In the genomic region with DNA sequence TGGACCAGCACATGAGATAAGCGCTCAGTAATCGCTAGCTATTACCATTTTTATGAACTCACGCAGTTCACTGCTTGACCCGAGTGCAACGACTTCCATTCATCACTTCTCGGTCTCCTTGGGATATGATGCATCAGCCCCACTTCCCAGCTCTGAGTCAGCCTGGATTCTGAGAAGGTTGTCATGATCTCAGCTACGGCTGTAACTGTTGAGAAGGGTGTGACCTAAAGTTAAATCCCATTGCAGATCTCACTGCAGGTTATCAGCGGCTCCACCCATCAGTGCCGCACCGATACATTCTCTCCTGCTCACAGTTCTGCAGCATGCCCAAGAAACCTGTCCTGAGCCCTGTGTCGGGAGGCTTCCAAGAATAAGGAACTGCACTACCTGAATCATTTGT, we compare ENCODE assay signal across 40 mouse cellular contexts. TPM values are rescaled to one million over a fixed set of nuclear protein-coding genes. Genes with fewer than 3 reads are reported as not detected.
A peak's percentile ranks its signal among the peaks of the same experiment; 100 is the strongest.
DNase-seq lines count a peak whose midpoint lies in the region; ATAC-seq and TF ChIP-seq lines count a peak whose summit lies in the region.
"Had no signal": no experiment of that assay in that cellular context is flagged by ENCODE, and none has a peak within 500 bp of the region (broad histone marks: within the 10 kb centered on the region; RNA-seq: fewer than 3 reads in every experiment).

No protein-coding gene starts in this region.

- H3K27me3 ChIP-seq in stomach, postnatal 0 days (ENCODE audit: control insufficient read depth, insufficient read depth, low read length), result no peaks in the 10 kb centered on the region
- H3K27me3 ChIP-seq: embryonic facial prominence, embryonic 13.5 days; heart, embryonic 12.5 days; kidney, embryonic 15.5 days; midbrain, embryonic 15.5 days; neural tube, embryonic 15.5 days had no signal

- no peaks in the 10 kb centered on the region for H3K4me1 ChIP-seq in stomach, postnatal 0 days (replicated peaks; ENCODE audit: control insufficient read depth, insufficient read depth)
- H3K4me1 ChIP-seq: midbrain, embryonic 10.5 days; midbrain, embryonic 15.5 days; neural tube, embryonic 15.5 days had no signal

- TF ChIP-seq EP300 in stomach, postnatal 0 days (optimal IDR thresholded peaks at IDR 0.05), result no peak

- H3K9me3 ChIP-seq in stomach, postnatal 0 days (ENCODE audit: control insufficient read depth, low read length), result no peaks in the 10 kb centered on the region
- H3K9me3 ChIP-seq: embryonic facial prominence, embryonic 13.5 days; heart, embryonic 12.5 days; kidney, embryonic 15.5 days; midbrain, embryonic 10.5 days; midbrain, embryonic 15.5 days; neural tube, embryonic 15.5 days had no signal

- H3K36me3 ChIP-seq in stomach, postnatal 0 days (ENCODE audit: control insufficient read depth, insufficient read depth, low read length), result no peaks in the 10 kb centered on the region
- H3K36me3 ChIP-seq: embryonic facial prominence, embryonic 13.5 days; heart, embryonic 12.5 days; kidney, embryonic 15.5 days; midbrain, embryonic 10.5 days; midbrain, embryonic 15.5 days; neural tube, embryonic 15.5 days had no signal

- peak; percentile 18 for DNase-seq in gastrocnemius, adult 18-20 months (ENCODE audit: low spot score)
- DNase-seq in gastrocnemius, postnatal 25 days, result no peak
- peak; percentile 74 for DNase-seq in adrenal gland, adult 8-10 months
- peak; percentile 27 for DNase-seq in brain, adult 2 months (ENCODE audit: low read depth, low spot score)
- peak; percentile 23 for DNase-seq in stomach, postnatal 0 days (ENCODE audit: low spot score)
- no peak for DNase-seq in embryo, embryonic 11 days
- DNase-seq: cerebellum, adult 9-10 months; cerebellum, postnatal 36 days; forebrain, postnatal 0 days; gastrocnemius, postnatal 14 days; heart, adult 2 months; heart, postnatal 4 days; kidney, postnatal 25 days; liver; lung, embryonic 14.5 days; right cerebral cortex, postnatal 25 days; spleen, adult 18-20 months; thymus, postnatal 4 days had no signal

- no peak overlapping the region for H3K4me2 ChIP-seq in stomach, postnatal 0 days (replicated peaks; ENCODE audit: low read depth)
- H3K4me2 ChIP-seq: embryonic facial prominence, embryonic 13.5 days; heart, embryonic 12.5 days; hindbrain, embryonic 14.5 days; kidney, embryonic 15.5 days; lung, embryonic 14.5 days; midbrain, embryonic 15.5 days; neural tube, embryonic 15.5 days had no signal

- H3K4me3 ChIP-seq in stomach, postnatal 0 days (ENCODE audit: low read depth, low read length), result no peak overlapping the region
- H3K4me3 ChIP-seq: embryonic facial prominence, embryonic 13.5 days; heart, adult 2 months; heart, embryonic 12.5 days; kidney, embryonic 15.5 days; midbrain, embryonic 10.5 days; midbrain, embryonic 15.5 days; neural tube, embryonic 15.5 days had no signal

- H3K9ac ChIP-seq in stomach, postnatal 0 days (ENCODE audit: low read length), result no peak overlapping the region
- H3K9ac ChIP-seq: embryonic facial prominence, embryonic 13.5 days; forebrain, postnatal 0 days; heart, embryonic 12.5 days; hindbrain, embryonic 14.5 days; kidney, embryonic 15.5 days; liver, embryonic 14.5 days; lung, embryonic 14.5 days; midbrain, embryonic 15.5 days; neural tube, embryonic 15.5 days had no signal

- 47% methylated on average over 11 of the region's 11 CpGs for WGBS in stomach, postnatal 0 days

- no peak for TF ChIP-seq CTCF in stomach, postnatal 0 days (IDR thresholded peaks at IDR 0.05; ENCODE audit: low read depth)

- ATAC-seq in stomach, postnatal 0 days (ENCODE audit: low FRiP score, low TSS enrichment), result peak; percentile 63
- ATAC-seq in inflammation-experienced regulatory T-cells, adult 6 months, result no peak
- ATAC-seq: forebrain, postnatal 0 days; midbrain, embryonic 15.5 days had no signal

- no peak overlapping the region for H3K27ac ChIP-seq in stomach, postnatal 0 days (replicated peaks)
- H3K27ac ChIP-seq: embryonic facial prominence, embryonic 13.5 days; heart, adult 2 months; hindbrain, embryonic 14.5 days; kidney, embryonic 15.5 days; liver, embryonic 14.5 days; midbrain, embryonic 10.5 days; midbrain, embryonic 15.5 days; neural tube, embryonic 15.5 days had no signal

RNA-seq across cellular contexts. Expression of a gene that starts 2.6 kb away (rescaled TPM):
- total RNA-seq in gastrocnemius, adult 18-20 months (2021), result not detected
- not detected for total RNA-seq in gastrocnemius, postnatal 25 days (2021)
- not detected for total RNA-seq in adrenal gland, adult 8-10 months (2022)
- not detected in 2 replicates for polyA plus RNA-seq in stomach, postnatal 0 days (2015; fragmentation: Nextera tagmentation; extraction: Ambion mirVana)
- not detected for polyA plus RNA-seq in inflammation-experienced regulatory T-cells, adult 6 months (2017; shearing (Covaris generic))
- total RNA-seq: adrenal gland, adult 18-20 months; forebrain, postnatal 0 days; gastrocnemius, postnatal 14 days; heart, adult 2 months; heart, postnatal 4 days; layer of hippocampus, adult 18-20 months; layer of hippocampus, postnatal 10 days; left cerebral cortex, adult 18-20 months; left cerebral cortex, postnatal 14 days; megakaryocyte progenitor cell, adult 5-6 weeks; MEL had no signal
- polyA plus RNA-seq: embryonic facial prominence, embryonic 13.5 days; forebrain, embryonic 11.5 days; forebrain, postnatal 0 days; heart, adult 2 months; heart, embryonic 12.5 days; heart, postnatal 0 days; hindbrain, embryonic 14.5 days; intestine, embryonic 14.5 days; kidney, embryonic 15.5 days; limb, embryonic 11.5 days; liver, embryonic 14.5 days; lung, embryonic 14.5 days; midbrain, embryonic 10.5 days; midbrain, embryonic 15.5 days; neural tube, embryonic 15.5 days; stomach, embryonic 16.5 days; thymus, postnatal 0 days had no signal

RNA-seq across cellular contexts. Expression of a gene that starts 28.0 kb away (rescaled TPM):
- not detected for total RNA-seq in gastrocnemius, adult 18-20 months (2021)
- total RNA-seq in gastrocnemius, postnatal 25 days (2021), result not detected
- not detected for total RNA-seq in adrenal gland, adult 8-10 months (2022)
- 0.12 TPM in 1 of 2 replicates, not detected in the other for polyA plus RNA-seq in stomach, postnatal 0 days (2015; fragmentation: Nextera tagmentation; extraction: Ambion mirVana)
- not detected for polyA plus RNA-seq in inflammation-experienced regulatory T-cells, adult 6 months (2017; shearing (Covaris generic))
- total RNA-seq: adrenal gland, adult 18-20 months; forebrain, postnatal 0 days; gastrocnemius, postnatal 14 days; heart, adult 2 months; heart, postnatal 4 days; layer of hippocampus, adult 18-20 months; left cerebral cortex, adult 18-20 months; left cerebral cortex, postnatal 14 days; megakaryocyte progenitor cell, adult 5-6 weeks; MEL had no signal
- polyA plus RNA-seq: embryonic facial prominence, embryonic 13.5 days; forebrain, embryonic 11.5 days; heart, adult 2 months; heart, embryonic 12.5 days; heart, postnatal 0 days; hindbrain, embryonic 14.5 days; intestine, embryonic 14.5 days; kidney, embryonic 15.5 days; limb, embryonic 11.5 days; liver, embryonic 14.5 days; lung, embryonic 14.5 days; midbrain, embryonic 10.5 days; midbrain, embryonic 15.5 days; neural tube, embryonic 15.5 days; thymus, postnatal 0 days had no signal

RNA-seq across cellular contexts. Expression of a gene that starts 43.2 kb away (rescaled TPM):
- 100 to 1,000 TPM; 163 to 166 TPM for total RNA-seq in gastrocnemius, adult 18-20 months (2021)
- total RNA-seq in gastrocnemius, postnatal 25 days (2021), result 100 to 1,000 TPM; 197 to 201 TPM
- total RNA-seq in adrenal gland, adult 8-10 months (2022), result 10 to 100 TPM; 61.2 to 96.2 (median 72.7) TPM
- 5.6 and 6.2 TPM in 2 replicates for polyA plus RNA-seq in stomach, postnatal 0 days (2015; fragmentation: Nextera tagmentation; extraction: Ambion mirVana)
- 1 to 10 TPM; 3.0 to 4.8 (median 3.8) TPM for polyA plus RNA-seq in inflammation-experienced regulatory T-cells, adult 6 months (2017; shearing (Covaris generic))

Comparison
In these comparisons a context has a peak if more than half of its experiments do, and no peak if none do; other contexts are left out.
1. DNase-seq: peak in gastrocnemius, adult 18-20 months (single experiment), adrenal gland, adult 8-10 months (single experiment), brain, adult 2 months (single experiment) and stomach, postnatal 0 days (single experiment); none in gastrocnemius, postnatal 25 days (single experiment) and embryo, embryonic 11 days (single experiment).